36 mouse cellular contexts compared by ENCODE assay signal in the genomic region with DNA sequence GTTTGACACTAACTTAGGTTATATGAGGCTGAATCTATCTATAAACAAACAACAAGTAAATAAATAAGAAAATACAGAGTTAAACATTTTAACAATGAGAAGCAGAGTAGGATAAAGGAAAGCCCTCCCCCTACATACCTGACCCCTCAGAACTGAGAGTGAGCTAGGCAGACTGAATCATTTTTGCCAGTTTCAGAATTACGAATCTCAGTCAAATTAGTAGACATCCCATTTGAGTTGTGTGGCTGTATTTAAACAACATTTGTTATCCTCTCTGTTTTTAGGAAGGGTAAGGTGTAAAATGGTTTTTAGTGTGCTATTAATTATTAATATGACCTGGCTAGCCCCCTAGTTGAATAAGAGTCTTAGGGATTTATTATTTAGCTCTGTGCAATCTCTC. TPM values are rescaled to one million over a fixed set of nuclear protein-coding genes. Genes with fewer than 3 reads are reported as not detected.
"Had no signal": no experiment of that assay in that cellular context is flagged by ENCODE, and none has a peak within 500 bp of the region (broad histone marks: within the 10 kb centered on the region; RNA-seq: fewer than 3 reads in every experiment).

No protein-coding gene starts in this region.

- DNase-seq: left cerebral cortex, postnatal 4 days; liver; liver, embryonic 13.5 days; liver, postnatal 0 days; lung, adult 18-20 months; lung, adult 2 months; lung, embryonic 14.5 days; lung, postnatal 10 days; lung, postnatal 14 days; lung, postnatal 36 days; lung, postnatal 4 days; midbrain, embryonic 14.5 days had no signal

- H3K9ac ChIP-seq: limb, embryonic 12.5 days; limb, embryonic 13.5 days; limb, embryonic 15.5 days; liver, embryonic 12.5 days; liver, embryonic 13.5 days; liver, embryonic 14.5 days; liver, embryonic 15.5 days; liver, postnatal 0 days; lung, embryonic 14.5 days; lung, embryonic 15.5 days; midbrain, embryonic 12.5 days; midbrain, embryonic 13.5 days; midbrain, embryonic 15.5 days; neural tube, embryonic 12.5 days had no signal

- H3K9me3 ChIP-seq: limb, embryonic 10.5 days; limb, embryonic 12.5 days; limb, embryonic 13.5 days; limb, embryonic 15.5 days; liver, embryonic 12.5 days; liver, embryonic 15.5 days; lung, embryonic 15.5 days; midbrain, embryonic 10.5 days; midbrain, embryonic 12.5 days; midbrain, embryonic 13.5 days; midbrain, embryonic 15.5 days; neural tube, embryonic 12.5 days had no signal

- H3K4me3 ChIP-seq: limb, embryonic 10.5 days; limb, embryonic 12.5 days; limb, embryonic 13.5 days; limb, embryonic 15.5 days; liver, embryonic 12.5 days; liver, embryonic 13.5 days; liver, embryonic 15.5 days; lung, embryonic 15.5 days; megakaryocyte, embryonic 14.5 days; midbrain, embryonic 10.5 days; midbrain, embryonic 12.5 days; midbrain, embryonic 13.5 days; midbrain, embryonic 15.5 days; myocyte; neural tube, embryonic 12.5 days had no signal

- H3K4me1 ChIP-seq: liver, embryonic 12.5 days; liver, embryonic 13.5 days; liver, embryonic 15.5 days; midbrain, embryonic 10.5 days; midbrain, embryonic 12.5 days; midbrain, embryonic 13.5 days; midbrain, embryonic 15.5 days; neural tube, embryonic 12.5 days had no signal

- H3K4me2 ChIP-seq: limb, embryonic 12.5 days; limb, embryonic 13.5 days; limb, embryonic 15.5 days; liver, embryonic 11.5 days; liver, embryonic 12.5 days; liver, embryonic 13.5 days; liver, embryonic 15.5 days; lung, embryonic 14.5 days; lung, embryonic 15.5 days; midbrain, embryonic 11.5 days; midbrain, embryonic 12.5 days; midbrain, embryonic 13.5 days; midbrain, embryonic 15.5 days; neural tube, embryonic 12.5 days had no signal

- H3K27ac ChIP-seq: limb, embryonic 10.5 days; limb, embryonic 12.5 days; limb, embryonic 13.5 days; limb, embryonic 15.5 days; liver, embryonic 12.5 days; liver, embryonic 13.5 days; liver, embryonic 14.5 days; liver, embryonic 15.5 days; lung, embryonic 15.5 days; macrophage; midbrain, embryonic 10.5 days; midbrain, embryonic 12.5 days; midbrain, embryonic 13.5 days; midbrain, embryonic 15.5 days; neural tube, embryonic 12.5 days had no signal

- H3K27me3 ChIP-seq: limb, embryonic 12.5 days; limb, embryonic 13.5 days; limb, embryonic 15.5 days; liver, embryonic 12.5 days; liver, embryonic 13.5 days; liver, embryonic 15.5 days; lung, embryonic 15.5 days; midbrain, embryonic 12.5 days; midbrain, embryonic 13.5 days; midbrain, embryonic 15.5 days; neural tube, embryonic 12.5 days had no signal

- H3K36me3 ChIP-seq: limb, embryonic 10.5 days; limb, embryonic 12.5 days; limb, embryonic 13.5 days; limb, embryonic 15.5 days; liver, embryonic 12.5 days; liver, embryonic 13.5 days; liver, embryonic 15.5 days; lung, embryonic 15.5 days; midbrain, embryonic 10.5 days; midbrain, embryonic 12.5 days; midbrain, embryonic 13.5 days; midbrain, embryonic 15.5 days; neural tube, embryonic 12.5 days had no signal

RNA-seq across cellular contexts. Expression of a gene that starts 2.6 kb away (rescaled TPM):
- total RNA-seq: megakaryocyte progenitor cell, adult 5-6 weeks; megakaryocyte, adult 5-6 weeks; megakaryocyte-erythroid progenitor cell, adult 5-6 weeks; monocyte, adult 5-6 weeks had no signal
- polyA plus RNA-seq: limb, embryonic 10.5 days; limb, embryonic 11.5 days; limb, embryonic 12.5 days; limb, embryonic 13.5 days; limb, embryonic 15.5 days; lung, embryonic 14.5 days; macrophage; midbrain, embryonic 10.5 days; midbrain, embryonic 11.5 days; midbrain, embryonic 12.5 days; midbrain, embryonic 13.5 days; myocyte; neural tube, embryonic 11.5 days; neural tube, embryonic 12.5 days had no signal
